Comparison of ENCODE assay signal across 9 mouse cellular contexts in genomic region chr12:71342397-71342796, GRCm38 (mm10). TPM values are rescaled to one million over a fixed set of nuclear protein-coding genes. Genes with fewer than 3 reads are reported as not detected.
DNase-seq lines count a peak whose midpoint lies in the region; ATAC-seq and TF ChIP-seq lines count a peak whose summit lies in the region.
"Had no signal": no experiment of that assay in that cellular context is flagged by ENCODE, and none has a peak within 500 bp of the region (broad histone marks: within the 10 kb centered on the region; RNA-seq: fewer than 3 reads in every experiment).

No protein-coding gene starts in this region.

- no peak for DNase-seq in intestine, embryonic 14.5 days (ENCODE audit: low spot score)
- peak; percentile 31 for DNase-seq in adrenal gland, adult 8-10 months
- DNase-seq in testis, postnatal 14 days (ENCODE audit: low spot score) = peak; percentile 54
- DNase-seq in midbrain, postnatal 0 days (ENCODE audit: low spot score) = no peak
- DNase-seq in hindbrain, embryonic 11.5 days (ENCODE audit: low spot score) = no peak

- H3K36me3 ChIP-seq in intestine, embryonic 14.5 days (ENCODE audit: control insufficient read depth, insufficient read depth, low read length) = no peaks in the 10 kb centered on the region
- no peaks in the 10 kb centered on the region for H3K36me3 ChIP-seq in intestine, embryonic 16.5 days (ENCODE audit: control insufficient read depth, insufficient read depth, low read length)
- H3K36me3 ChIP-seq in heart, embryonic 15.5 days = no peaks in the 10 kb centered on the region
- no peaks in the 10 kb centered on the region for H3K36me3 ChIP-seq in liver, embryonic 15.5 days (replicated peaks)
- H3K36me3 ChIP-seq in midbrain, postnatal 0 days (ENCODE audit: insufficient read depth, low read length) = no peaks in the 10 kb centered on the region
- no peaks in the 10 kb centered on the region for H3K36me3 ChIP-seq in hindbrain, embryonic 11.5 days (ENCODE audit: control insufficient read depth, insufficient read depth, low read length)

- WGBS in intestine, embryonic 14.5 days = 37% methylated on average over 13 of the region's 13 CpGs
- 43% methylated on average over 13 of the region's 13 CpGs for WGBS in intestine, embryonic 16.5 days
- 35% methylated on average over 13 of the region's 13 CpGs for WGBS in heart, embryonic 15.5 days
- 22% methylated on average over 13 of the region's 13 CpGs for WGBS in liver, embryonic 15.5 days (ENCODE audit: insufficient replicate concordance)
- 50% methylated on average over 13 of the region's 13 CpGs for WGBS in midbrain, postnatal 0 days
- WGBS in hindbrain, embryonic 11.5 days = 52% methylated on average over 13 of the region's 13 CpGs

- no peak overlapping the region for H3K27ac ChIP-seq in intestine, embryonic 14.5 days (ENCODE audit: low read depth)
- H3K27ac ChIP-seq in intestine, embryonic 16.5 days (ENCODE audit: low read length) = no peak overlapping the region
- no peak overlapping the region for H3K27ac ChIP-seq in heart, embryonic 15.5 days
- no peak overlapping the region for H3K27ac ChIP-seq in liver, embryonic 15.5 days (replicated peaks)
- no peak overlapping the region for H3K27ac ChIP-seq in midbrain, postnatal 0 days (ENCODE audit: low read depth, low read length)
- H3K27ac ChIP-seq in hindbrain, embryonic 11.5 days (ENCODE audit: low read depth, low read length) = no peak overlapping the region

- no peak overlapping the region for H3K4me3 ChIP-seq in intestine, embryonic 14.5 days (ENCODE audit: low read depth, low read length)
- H3K4me3 ChIP-seq in intestine, embryonic 16.5 days (ENCODE audit: low read length) = no peak overlapping the region
- H3K4me3 ChIP-seq in heart, embryonic 15.5 days = 0 out of 2 replicates have a peak overlapping the region, but pooled peaks have one; percentile 19
- H3K4me3 ChIP-seq in liver, embryonic 15.5 days (replicated peaks) = no peak overlapping the region
- no peak overlapping the region for H3K4me3 ChIP-seq in midbrain, postnatal 0 days (ENCODE audit: low read depth, low read length)
- H3K4me3 ChIP-seq in hindbrain, embryonic 11.5 days (ENCODE audit: low read depth, low read length) = no peak overlapping the region

- 0 out of 2 replicates have a peak overlapping the region, but pooled peaks have one; percentile 21 for H3K4me2 ChIP-seq in intestine, embryonic 14.5 days (ENCODE audit: low read length)
- no peak overlapping the region for H3K4me2 ChIP-seq in intestine, embryonic 16.5 days (ENCODE audit: low read depth, low read length)
- peak overlapping the region; percentile 53 for H3K4me2 ChIP-seq in heart, embryonic 15.5 days
- H3K4me2 ChIP-seq in liver, embryonic 15.5 days = peak overlapping the region; percentile 11; the same call in 1 of the 2 replicates
- H3K4me2 ChIP-seq in midbrain, postnatal 0 days (ENCODE audit: low read depth, low read length, poor library complexity, severe bottlenecking) = no peak overlapping the region
- no peak overlapping the region for H3K4me2 ChIP-seq in hindbrain, embryonic 11.5 days (replicated peaks; ENCODE audit: low read depth, low read length)

- no peaks in the 10 kb centered on the region for H3K27me3 ChIP-seq in intestine, embryonic 14.5 days (replicated peaks; ENCODE audit: control insufficient read depth, insufficient read depth, low read length)
- H3K27me3 ChIP-seq in intestine, embryonic 16.5 days (replicated peaks; ENCODE audit: control insufficient read depth, insufficient read depth, low read length) = no peaks in the 10 kb centered on the region
- no peaks in the 10 kb centered on the region for H3K27me3 ChIP-seq in heart, embryonic 15.5 days
- no peaks in the 10 kb centered on the region for H3K27me3 ChIP-seq in liver, embryonic 15.5 days
- no peaks in the 10 kb centered on the region for H3K27me3 ChIP-seq in midbrain, postnatal 0 days (ENCODE audit: insufficient read depth, low read length)
- H3K27me3 ChIP-seq in hindbrain, embryonic 11.5 days (ENCODE audit: control insufficient read depth, insufficient read depth, low read length) = no peaks in the 10 kb centered on the region

- ATAC-seq in intestine, embryonic 14.5 days (replicated peaks; ENCODE audit: low FRiP score, low TSS enrichment, low read depth) = no peak
- ATAC-seq in intestine, embryonic 16.5 days = no peak
- no peak for ATAC-seq in heart, embryonic 15.5 days (replicated peaks; ENCODE audit: insufficient number of reproducible peaks, insufficient read depth, low FRiP score, low read depth)
- no peak for ATAC-seq in liver, embryonic 15.5 days (ENCODE audit: insufficient read depth)
- no peak for ATAC-seq in midbrain, postnatal 0 days (ENCODE audit: low FRiP score)
- ATAC-seq in hindbrain, embryonic 11.5 days (ENCODE audit: low FRiP score) = no peak

- no peak overlapping the region for H3K9ac ChIP-seq in intestine, embryonic 14.5 days (ENCODE audit: low read length)
- H3K9ac ChIP-seq in intestine, embryonic 16.5 days (ENCODE audit: low read depth, low read length) = no peak overlapping the region
- H3K9ac ChIP-seq in heart, embryonic 15.5 days = no peak overlapping the region
- no peak overlapping the region for H3K9ac ChIP-seq in liver, embryonic 15.5 days
- H3K9ac ChIP-seq in midbrain, postnatal 0 days (replicated peaks; ENCODE audit: low read length, poor library complexity, severe bottlenecking) = no peak overlapping the region
- no peak overlapping the region for H3K9ac ChIP-seq in hindbrain, embryonic 11.5 days (ENCODE audit: low read depth, low read length)

- TF ChIP-seq CTCF in midbrain, postnatal 0 days (IDR thresholded peaks at IDR 0.05) = no peak

- H3K9me3 ChIP-seq in intestine, embryonic 14.5 days (ENCODE audit: control insufficient read depth, low read length) = no peaks in the 10 kb centered on the region
- no peaks in the 10 kb centered on the region for H3K9me3 ChIP-seq in intestine, embryonic 16.5 days (ENCODE audit: control insufficient read depth, low read length)
- no peaks in the 10 kb centered on the region for H3K9me3 ChIP-seq in heart, embryonic 15.5 days (replicated peaks)
- H3K9me3 ChIP-seq in liver, embryonic 15.5 days (replicated peaks) = no peaks in the 10 kb centered on the region
- H3K9me3 ChIP-seq in midbrain, postnatal 0 days (ENCODE audit: low read length) = no peaks in the 10 kb centered on the region
- no peaks in the 10 kb centered on the region for H3K9me3 ChIP-seq in hindbrain, embryonic 11.5 days (ENCODE audit: control insufficient read depth, low read length)

- H3K4me1 ChIP-seq in intestine, embryonic 14.5 days (replicated peaks; ENCODE audit: control insufficient read depth, insufficient read depth, low read length) = peaks cover 23% of the 10 kb centered on the region; the same call in 1 of the 2 replicates
- H3K4me1 ChIP-seq in intestine, embryonic 16.5 days (ENCODE audit: control insufficient read depth, insufficient read depth, low read length) = peaks cover 4% of the 10 kb centered on the region; the same call in 1 of the 2 replicates
- H3K4me1 ChIP-seq in heart, embryonic 15.5 days (replicated peaks) = peaks cover 27% of the 10 kb centered on the region
- H3K4me1 ChIP-seq in liver, embryonic 15.5 days (replicated peaks) = no peaks in the 10 kb centered on the region
- 0 out of 2 replicates have a peak, but pooled peaks cover 2% of the 10 kb centered on the region for H3K4me1 ChIP-seq in midbrain, postnatal 0 days (ENCODE audit: insufficient read depth, low read length)
- H3K4me1 ChIP-seq in hindbrain, embryonic 11.5 days (replicated peaks; ENCODE audit: control insufficient read depth, insufficient read depth, low read length) = no peaks in the 10 kb centered on the region

RNA-seq across cellular contexts. Expression of gene Dact1, which starts 32.7 kb away (rescaled TPM):
- polyA plus RNA-seq in intestine, embryonic 14.5 days (2014; fragmentation: Nextera tagmentation; extraction: Ambion mirVana) = 15.1 and 16.0 TPM in 2 replicates
- polyA plus RNA-seq in intestine, embryonic 16.5 days (2015; fragmentation: Nextera tagmentation; extraction: Ambion mirVana) = 6.0 and 6.2 TPM in 2 replicates
- 10 to 100 TPM; 15.6 to 29.4 (median 22.5) TPM for total RNA-seq in adrenal gland, adult 8-10 months (2022)
- polyA plus RNA-seq in heart, embryonic 15.5 days (2015; fragmentation: Nextera tagmentation; extraction: Ambion mirVana) = 8.6 and 12.4 TPM in 2 replicates
- 0.38 and 0.44 TPM in 2 replicates for polyA plus RNA-seq in liver, embryonic 15.5 days (2015; fragmentation: Nextera tagmentation; extraction: Ambion mirVana)
- total RNA-seq in midbrain, postnatal 0 days (2014; rRNA removed) = 63.8 and 64.9 TPM in 2 replicates
- 14.2 and 16.4 TPM in 2 replicates for polyA plus RNA-seq in midbrain, postnatal 0 days (2015; fragmentation: Nextera tagmentation; extraction: Ambion mirVana)
- 15.3 and 17.5 TPM in 2 replicates for polyA plus RNA-seq in hindbrain, embryonic 11.5 days (2014; fragmentation: Nextera tagmentation; extraction: Ambion mirVana)
- total RNA-seq: hematopoietic stem cell, adult 5-6 weeks had no signal

Comparison
In these comparisons a context has a peak if more than half of its experiments do, and no peak if none do; other contexts are left out.
1. H3K4me2 ChIP-seq: peak in intestine, embryonic 14.5 days (single experiment), heart, embryonic 15.5 days (single experiment) and liver, embryonic 15.5 days (single experiment); none in intestine, embryonic 16.5 days (single experiment), midbrain, postnatal 0 days (single experiment) and hindbrain, embryonic 11.5 days (single experiment).
2. DNase-seq: peak in adrenal gland, adult 8-10 months (single experiment) and testis, postnatal 14 days (single experiment); none in intestine, embryonic 14.5 days (single experiment), midbrain, postnatal 0 days (single experiment) and hindbrain, embryonic 11.5 days (single experiment).